Mouse (Mus musculus) small intestine, adult 2 months (tissue): ENCODE measurements around the gene Krt2. TPM values are rescaled to one million over a fixed set of nuclear protein-coding genes. Genes with fewer than 3 reads are reported as not detected.

ENCODE experiments used
- H3K27ac ChIP-seq: fragments of 200-500 bp; 2 replicates; pipeline ENCODE4 v1.5.1; 2012; ENCODE audit warnings: low read depth, low read length, control low read depth, inconsistent platforms; ENCODE audit not compliant: insufficient read depth
- H3K27me3 ChIP-seq: fragments of 200-500 bp; 2 replicates; pipeline ENCODE4 v1.6.1; 2012; ENCODE audit warnings: mild to moderate bottlenecking, moderate library complexity, low read length, inconsistent platforms; ENCODE audit not compliant: control insufficient read depth, insufficient read depth
- H3K36me3 ChIP-seq: fragments of 200-500 bp; 2 replicates; pipeline ENCODE4 v1.6.1; 2012; ENCODE audit warnings: mild to moderate bottlenecking, low read length, control low read depth, inconsistent platforms; ENCODE audit not compliant: control insufficient read depth, insufficient read depth
- H3K4me1 ChIP-seq: fragments of 200-500 bp; 2 replicates; pipeline ENCODE4 v1.6.1; 2012; ENCODE audit warnings: low read length, inconsistent platforms, mixed read lengths; ENCODE audit not compliant: control insufficient read depth, insufficient read depth, insufficient read length
- H3K4me3 ChIP-seq: fragments of 200-500 bp; 2 replicates; pipeline ENCODE4 v1.5.1; 2012; ENCODE audit warnings: low read depth, mild to moderate bottlenecking, control low read depth, inconsistent platforms, low read length, moderate library complexity
- CTCF ChIP-seq: fragments of 200-500 bp; IDR thresholded peaks from 2 replicates; pipeline ENCODE4 v1.5.1; 2012; ENCODE audit warnings: low read depth, mild to moderate bottlenecking, control low read depth, inconsistent platforms, low read length, moderate library complexity, mixed read lengths; ENCODE audit not compliant: insufficient replicate concordance, insufficient read length; ENCODE audit errors: extremely low read depth
- POLR2A ChIP-seq: fragments of 200-500 bp; IDR thresholded peaks from 2 replicates; pipeline ENCODE4 v1.6.1; 2012; ENCODE audit warnings: low read depth, mild to moderate bottlenecking, control low read depth, inconsistent platforms, low read length, moderate library complexity
- WGBS: fragments of 180-500 bp; shearing (Covaris S2); methylation state at CpG from one replicate; pipeline ENCODE4 v1.1.7; 2018; 5-methylcytosine and 5-hydroxymethylcytosine counted together
- polyA plus RNA-seq: library from polyadenylated mRNA; depleted of rRNA; stranded (reverse); fragments of >200 nt; gene quantifications from 2 replicates; pipeline ENCODE4 v1.2.3, GENCODE M21; 2012

Krt2 gene
- polyA plus RNA-seq, 1 experiment = not detected

GRCm38 (mm10) chr15:101829441-101829840, 11.5 kb upstream of the Krt2 start:
- Histone ChIP-seq H3K36me3 (no peaks in the 10 kb centered on the region), H3K4me3 (no peak overlapping the region), H3K27ac (no peak overlapping the region), H3K27me3 (no peaks in the 10 kb centered on the region), H3K4me1 (no peaks in the 10 kb centered on the region)
- 57% methylated on average over 5 of the region's 5 CpGs for WGBS
- TF ChIP-seq CTCF = no peak
- no peak for TF ChIP-seq POLR2A

GRCm38 (mm10) chr15:101821786-101822185, 3.8 kb upstream of the Krt2 start:
- Histone ChIP-seq H3K36me3 (no peaks in the 10 kb centered on the region), H3K4me1 (no peaks in the 10 kb centered on the region), H3K27me3 (no peaks in the 10 kb centered on the region), H3K4me3 (no peak overlapping the region), H3K27ac (no peak overlapping the region)
- TF ChIP-seq CTCF (no peak), POLR2A (no peak)
- 18% methylated on average over 3 of the region's 3 CpGs for WGBS

GRCm38 (mm10) chr15:101803052-101803822, 14.7 kb downstream of the Krt2 start:
- no peaks in the 10 kb centered on the region; the same call in 1 of the 2 replicates for H3K27me3 ChIP-seq
- H3K4me1 ChIP-seq = no peaks in the 10 kb centered on the region
- no peak overlapping the region for H3K4me3 ChIP-seq
- 77% methylated on average over 11 of the region's 11 CpGs for WGBS
- no peak for TF ChIP-seq POLR2A
- no peak for TF ChIP-seq CTCF
- H3K27ac ChIP-seq = no peak overlapping the region
- H3K36me3 ChIP-seq = no peaks in the 10 kb centered on the region

GRCm38 (mm10) chr15:101802296-101802835, 15.6 kb downstream of the Krt2 start, which contains the start of gene Krt73:
Gene Krt73, minus strand, starts transcription at chr15:101802346.
- Histone ChIP-seq H3K4me1 (no peaks in the 10 kb centered on the region), H3K27me3 (no peaks in the 10 kb centered on the region; the same call in 1 of the 2 replicates), H3K4me3 (no peak within 1 kb of the TSS), H3K36me3 (no peaks in the 10 kb centered on the region), H3K27ac (no peak within 1 kb of the TSS)
- TF ChIP-seq POLR2A = no peak
- TF ChIP-seq CTCF = no peak
- WGBS = 77% methylated on average over 6 of the region's 6 CpGs

GRCm38 (mm10) chr15:101790867-101791266, 27.1 kb downstream of the Krt2 start:
- Histone ChIP-seq H3K36me3 (no peaks in the 10 kb centered on the region), H3K27ac (no peak overlapping the region), H3K4me1 (no peaks in the 10 kb centered on the region), H3K27me3 (no peaks in the 10 kb centered on the region; the same call in 1 of the 2 replicates), H3K4me3 (no peak overlapping the region)
- no peak for TF ChIP-seq CTCF
- TF ChIP-seq POLR2A = no peak
- 21% methylated on average over 3 of the region's 3 CpGs for WGBS

GRCm38 (mm10) chr15:101786360-101786759, 31.6 kb downstream of the Krt2 start, which contains the start of gene Krt72:
Gene Krt72, minus strand, starts transcription at chr15:101786460.
- TF ChIP-seq POLR2A (no peak), CTCF (no peak)
- H3K4me3 ChIP-seq = no peak within 1 kb of the TSS
- no peak within 1 kb of the TSS for H3K27ac ChIP-seq
- H3K36me3 ChIP-seq = no peaks in the 10 kb centered on the region
- no peaks in the 10 kb centered on the region for H3K27me3 ChIP-seq
- H3K4me1 ChIP-seq = no peaks in the 10 kb centered on the region
- 90% methylated on average over 18 of the region's 18 CpGs for WGBS

- WGBS = 35% methylated on average over 10 of the region's 10 CpGs
- H3K27me3 ChIP-seq = 0 out of 2 replicates have a peak, but pooled peaks cover 4% of the 10 kb centered on the region
- TF ChIP-seq POLR2A (no peak), CTCF (no peak)
These were observed 44.5 kb downstream of the Krt2 start for GRCm38 (mm10) chr15:101773420-101773819.

GRCm38 (mm10) chr15:101772711-101773081, 45.3 kb downstream of the Krt2 start:
- Histone ChIP-seq H3K27ac (no peak overlapping the region), H3K4me1 (no peaks in the 10 kb centered on the region), H3K27me3 (0 out of 2 replicates have a peak, but pooled peaks cover 4% of the 10 kb centered on the region), H3K4me3 (no peak overlapping the region), H3K36me3 (no peaks in the 10 kb centered on the region)
- 4% methylated on average over 5 of the region's 5 CpGs for WGBS
- TF ChIP-seq CTCF = peak; percentile 84; the same call in 1 of the 2 replicates
- no peak for TF ChIP-seq POLR2A

More at GRCm38 (mm10) chr15:101773420-101773819, 44.5 kb downstream of the Krt2 start:
- H3K36me3 ChIP-seq = no peaks in the 10 kb centered on the region
- H3K4me3 ChIP-seq = no peak overlapping the region
- no peaks in the 10 kb centered on the region for H3K4me1 ChIP-seq
- no peak overlapping the region for H3K27ac ChIP-seq
